8 mouse cellular contexts compared by ENCODE assay signal in the genomic region with DNA sequence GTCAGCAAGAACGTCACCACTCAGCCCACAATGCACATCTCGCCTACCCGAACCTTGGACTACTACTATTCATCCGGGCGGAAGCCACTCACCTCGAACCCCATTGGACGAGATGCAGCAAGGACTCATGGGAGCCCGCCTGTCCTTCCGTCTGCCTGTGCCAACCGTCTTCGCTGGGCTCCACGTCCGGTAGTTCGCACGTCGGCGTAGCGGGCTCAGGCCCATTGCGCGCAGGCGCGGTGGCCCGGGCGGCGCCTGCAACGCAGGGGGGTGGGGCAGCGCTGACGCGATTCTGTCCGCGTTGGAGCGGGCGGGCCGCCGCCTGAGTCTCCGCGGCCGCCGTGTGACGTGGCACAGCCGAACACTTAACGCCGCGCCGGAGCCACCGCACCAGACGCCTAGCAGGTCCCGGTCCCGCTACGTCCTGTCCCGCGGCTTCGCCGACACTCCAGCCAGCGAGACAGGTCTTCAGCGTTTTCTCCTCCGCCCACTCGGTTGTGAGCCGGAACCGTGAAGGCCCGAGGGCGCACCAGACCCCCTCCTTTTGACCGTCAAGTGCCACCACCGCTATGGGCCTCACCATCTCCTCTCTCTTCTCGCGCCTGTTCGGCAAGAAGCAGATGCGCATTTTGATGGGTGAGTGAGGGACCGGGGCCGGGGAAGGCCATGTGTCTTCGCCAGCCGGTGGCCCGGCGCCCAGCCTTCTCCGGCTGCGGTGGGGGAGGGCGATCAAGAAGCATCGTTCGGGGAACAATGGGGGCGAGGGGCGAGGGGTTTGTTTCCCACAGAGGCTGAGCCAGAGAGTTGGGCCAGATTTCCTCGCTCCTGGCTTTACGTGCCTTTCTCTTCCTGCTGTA. TPM values are rescaled to one million over a fixed set of nuclear protein-coding genes. Genes with fewer than 3 reads are reported as not detected.
DNase-seq lines count a peak whose midpoint lies in the region; ATAC-seq lines count a peak whose summit lies in the region.

A gene (plus strand): TSS at position 224 of the 857 bp plus-strand sequence.

- 0 out of 2 replicates have a peak, but pooled peaks cover 2% of the 10 kb centered on the region for H3K4me1 ChIP-seq in hindbrain, embryonic 11.5 days (replicated peaks; ENCODE audit: control insufficient read depth, insufficient read depth, low read length)

- ATAC-seq in hindbrain, embryonic 11.5 days (ENCODE audit: low FRiP score) = peak; percentile 98

- H3K36me3 ChIP-seq in hindbrain, embryonic 11.5 days (ENCODE audit: control insufficient read depth, insufficient read depth, low read length) = no peaks in the 10 kb centered on the region

- H3K27me3 ChIP-seq in hindbrain, embryonic 11.5 days (ENCODE audit: control insufficient read depth, insufficient read depth, low read length) = no peaks in the 10 kb centered on the region

- peak within 1 kb of the TSS; percentile 94 for H3K4me3 ChIP-seq in hindbrain, embryonic 11.5 days (ENCODE audit: low read depth, low read length)

- peak within 1 kb of the TSS; percentile 93 for H3K9ac ChIP-seq in hindbrain, embryonic 11.5 days (ENCODE audit: low read depth, low read length)

- no peaks in the 10 kb centered on the region for H3K9me3 ChIP-seq in hindbrain, embryonic 11.5 days (ENCODE audit: control insufficient read depth, low read length)

- WGBS in hindbrain, embryonic 11.5 days = under 1% methylated on average over 77 of the region's 83 CpGs

- DNase-seq in Muller cell, postnatal 12 days (ENCODE audit: inconsistent ontology term) = peak; percentile 99
- peak; percentile 100 for DNase-seq in cerebellum, adult 9-11 months
- peak; percentile 99 for DNase-seq in frontal cortex, adult 2 months (ENCODE audit: extremely low spot score in 1 of 2, low spot score in 1 of 2)
- DNase-seq in hindbrain, embryonic 11.5 days (ENCODE audit: low spot score) = peak; percentile 98
- DNase-seq in layer of hippocampus, postnatal 10 days (ENCODE audit: low spot score in 2 of 2) = peak; percentile 97 to 98
- DNase-seq in lung, postnatal 10 days = peak; percentile 98
- peak; percentile 98 for DNase-seq in ovary, postnatal 36 days (ENCODE audit: low spot score)
- DNase-seq in thymus, postnatal 25 days = peak; percentile 96

- H3K4me2 ChIP-seq in hindbrain, embryonic 11.5 days (replicated peaks; ENCODE audit: low read depth, low read length) = peak within 1 kb of the TSS; percentile 69

- peak within 1 kb of the TSS; percentile 92 for H3K27ac ChIP-seq in hindbrain, embryonic 11.5 days (ENCODE audit: low read depth, low read length)

RNA-seq across cellular contexts. Expression of the gene that starts here (rescaled TPM):
- polyA plus RNA-seq in frontal cortex, adult 2 months (2012; rRNA removed) = 107 and 111 TPM in 2 replicates
- polyA plus RNA-seq in hindbrain, embryonic 11.5 days (2014; fragmentation: Nextera tagmentation; extraction: Ambion mirVana) = 639 and 672 TPM in 2 replicates
- total RNA-seq in layer of hippocampus, postnatal 10 days (2021) = 100 to 1,000 TPM; 160 to 169 TPM

Comparison
In these comparisons a context has a peak if more than half of its experiments do, and no peak if none do; other contexts are left out.
1. Peak in every context shown above with its lines: DNase-seq, ATAC-seq, H3K4me3 ChIP-seq and H3K27ac ChIP-seq.